ENCODE assay signal across 9 mouse cellular contexts in genomic region chr13:113616751-113617337, GRCm38 (mm10). TPM values are rescaled to one million over a fixed set of nuclear protein-coding genes. Genes with fewer than 3 reads are reported as not detected.
A peak's percentile ranks its signal among the peaks of the same experiment; 100 is the strongest.
DNase-seq lines count a peak whose midpoint lies in the region; ATAC-seq and TF ChIP-seq lines count a peak whose summit lies in the region.
"Had no signal": no experiment of that assay in that cellular context is flagged by ENCODE, and none has a peak within 500 bp of the region (broad histone marks: within the 10 kb centered on the region; RNA-seq: fewer than 3 reads in every experiment).

No protein-coding gene starts in this region.

- DNase-seq in gastrocnemius, adult 2 months: no peak
- DNase-seq in gastrocnemius, postnatal 10 days: no peak
- no peak for DNase-seq in MEL (ENCODE audit: low read depth, low spot score)
- no peak for DNase-seq in forebrain, postnatal 0 days
- DNase-seq in kidney, postnatal 0 days (ENCODE audit: low spot score): no peak
- no peak for DNase-seq in adrenal gland, adult 8-10 months
- DNase-seq in left cerebral cortex, adult 9 months (ENCODE audit: low spot score in 2 of 2): no peak

- no peaks in the 10 kb centered on the region for H3K9me3 ChIP-seq in MEL (replicated peaks; ENCODE audit: insufficient read depth, low read length)
- no peaks in the 10 kb centered on the region for H3K9me3 ChIP-seq in forebrain, postnatal 0 days (ENCODE audit: low read length)
- H3K9me3 ChIP-seq in kidney, postnatal 0 days (replicated peaks; ENCODE audit: low read length): no peaks in the 10 kb centered on the region
- no peaks in the 10 kb centered on the region for H3K9me3 ChIP-seq in neural tube, embryonic 12.5 days

- ATAC-seq in forebrain, postnatal 0 days: no peak
- ATAC-seq in kidney, postnatal 0 days (replicated peaks; ENCODE audit: low FRiP score, low read depth): no peak
- ATAC-seq in neural tube, embryonic 12.5 days (ENCODE audit: low FRiP score, low read depth): no peak

- TF ChIP-seq RAD21 in MEL (IDR thresholded peaks at IDR 0.05; ENCODE audit: low read depth, low read length): no peak

- no peaks in the 10 kb centered on the region for H3K27me3 ChIP-seq in MEL (ENCODE audit: control insufficient read depth in 1 of 2, insufficient read depth in 2 of 2, low read length in 2 of 2)
- no peaks in the 10 kb centered on the region for H3K27me3 ChIP-seq in forebrain, postnatal 0 days (ENCODE audit: insufficient read depth, low read length)
- H3K27me3 ChIP-seq in kidney, postnatal 0 days (ENCODE audit: insufficient read depth, low read length): no peaks in the 10 kb centered on the region
- no peaks in the 10 kb centered on the region for H3K27me3 ChIP-seq in neural tube, embryonic 12.5 days (replicated peaks)
- H3K27me3 ChIP-seq: Patski had no signal

- H3K36me3 ChIP-seq in MEL (ENCODE audit: control insufficient read depth in 1 of 2, insufficient read depth in 2 of 2, low read length in 2 of 2): no peaks in the 10 kb centered on the region; a peak in 1 of 4 replicates
- no peaks in the 10 kb centered on the region for H3K36me3 ChIP-seq in forebrain, postnatal 0 days (ENCODE audit: insufficient read depth)
- no peaks in the 10 kb centered on the region for H3K36me3 ChIP-seq in kidney, postnatal 0 days (ENCODE audit: insufficient read depth, low read length)
- H3K36me3 ChIP-seq in neural tube, embryonic 12.5 days: 0 out of 2 replicates have a peak, but pooled peaks cover 4% of the 10 kb centered on the region

- H3K4me3 ChIP-seq in gastrocnemius, adult 2 months: peak overlapping the region; percentile 78
- H3K4me3 ChIP-seq in MEL (ENCODE audit: control insufficient read depth in 1 of 2, insufficient read depth in 1 of 2, low read depth in 2 of 2, low read length in 2 of 2): peak overlapping the region; percentile 65 to 68
- H3K4me3 ChIP-seq in forebrain, postnatal 0 days (ENCODE audit: low read depth, low read length): peak overlapping the region; percentile 84
- peak overlapping the region; percentile 68 for H3K4me3 ChIP-seq in kidney, postnatal 0 days (replicated peaks; ENCODE audit: low read depth, low read length)
- H3K4me3 ChIP-seq in neural tube, embryonic 12.5 days: peak overlapping the region; percentile 92

- H3K79me2 ChIP-seq in MEL (ENCODE audit: control insufficient read depth, insufficient read depth, low read length, poor library complexity): peaks cover 47% of the 10 kb centered on the region

- no peak for TF ChIP-seq CTCF in gastrocnemius, adult 2 months (IDR thresholded peaks at IDR 0.05)
- TF ChIP-seq CTCF in MEL (IDR thresholded peaks at IDR 0.05 in 2 of 3, conservative IDR thresholded peaks at IDR 0.05 in 1 of 3; ENCODE audit: control insufficient read depth in 1 of 3, insufficient read depth in 1 of 3, low read depth in 2 of 3, low read length in 3 of 3, poor library complexity in 1 of 3, severe bottlenecking in 1 of 3): no peak
- TF ChIP-seq CTCF in forebrain, postnatal 0 days (IDR thresholded peaks at IDR 0.05; ENCODE audit: low read depth): no peak
- no peak for TF ChIP-seq CTCF in kidney, postnatal 0 days (IDR thresholded peaks at IDR 0.05; ENCODE audit: low read depth)

- WGBS in forebrain, postnatal 0 days: 68% methylated on average over 24 of the region's 24 CpGs
- WGBS in kidney, postnatal 0 days: 43% methylated on average over 24 of the region's 24 CpGs
- WGBS in neural tube, embryonic 12.5 days: 71% methylated on average over 24 of the region's 24 CpGs

- TF ChIP-seq POLR2A in MEL (IDR thresholded peaks at IDR 0.05; ENCODE audit: control insufficient read depth in 1 of 2, insufficient read depth in 1 of 2, low read depth in 1 of 2, low read length in 2 of 2, poor library complexity in 1 of 2): no peak

- no peak for TF ChIP-seq EP300 in MEL (IDR thresholded peaks at IDR 0.05; ENCODE audit: low read depth in 1 of 2, low read length in 2 of 2)

- peak overlapping the region; percentile 98 for H3K27ac ChIP-seq in gastrocnemius, adult 2 months
- no peak overlapping the region for H3K27ac ChIP-seq in MEL (ENCODE audit: control insufficient read depth, low read depth, low read length)
- no peak overlapping the region for H3K27ac ChIP-seq in forebrain, postnatal 0 days (ENCODE audit: low read depth, low read length)
- H3K27ac ChIP-seq in kidney, postnatal 0 days: peak overlapping the region; percentile 92
- H3K27ac ChIP-seq in neural tube, embryonic 12.5 days: no peak overlapping the region

- H3K4me2 ChIP-seq in forebrain, postnatal 0 days (ENCODE audit: low read depth): peak overlapping the region; percentile 75
- H3K4me2 ChIP-seq in kidney, postnatal 0 days (ENCODE audit: low read length): peak overlapping the region; percentile 83
- H3K4me2 ChIP-seq in neural tube, embryonic 12.5 days (replicated peaks): peak overlapping the region; percentile 84

- intact Hi-C loops in gastrocnemius, adult 2 months (cut with DNase I): loop anchor here (10.0 kb wide), 1 partner anchor 122 kb away; no protein-coding TSS in a partner anchor

- peak overlapping the region; percentile 17; the same call in 1 of the 2 replicates for H3K9ac ChIP-seq in MEL (ENCODE audit: control insufficient read depth, low read depth, low read length, poor library complexity, severe bottlenecking)
- H3K9ac ChIP-seq in forebrain, postnatal 0 days: peak overlapping the region; percentile 88
- H3K9ac ChIP-seq in kidney, postnatal 0 days (ENCODE audit: low read depth, low read length): peak overlapping the region; percentile 91
- H3K9ac ChIP-seq in neural tube, embryonic 12.5 days: peak overlapping the region; percentile 86

- H3K4me1 ChIP-seq in MEL (ENCODE audit: control insufficient read depth in 1 of 2, insufficient read depth in 2 of 2, low read length in 2 of 2): peaks cover 0 to 16% of the 10 kb centered on the region in 2 experiments; a peak in 2 of 4 replicates
- H3K4me1 ChIP-seq in forebrain, postnatal 0 days (ENCODE audit: insufficient read depth): peaks cover 28% of the 10 kb centered on the region
- peaks cover 37% of the 10 kb centered on the region for H3K4me1 ChIP-seq in kidney, postnatal 0 days (replicated peaks; ENCODE audit: insufficient read depth, low read length)
- peaks cover 56% of the 10 kb centered on the region for H3K4me1 ChIP-seq in neural tube, embryonic 12.5 days

TF ChIP-seq in MEL, 35 proteins besides CTCF, POLR2A, EP300 and RAD21:
- TF ChIP-seq MAZ (IDR thresholded peaks at IDR 0.05; ENCODE audit: low read depth, low read length) (no peak), TAL1 (IDR thresholded peaks at IDR 0.05; ENCODE audit: low read length) (no peak), UBTF (IDR thresholded peaks at IDR 0.05; ENCODE audit: borderline replicate concordance, insufficient read depth, low read depth, low read length) (no peak), CHD2 (IDR thresholded peaks at IDR 0.05; ENCODE audit: low read length) (no peak), ZC3H11A (IDR thresholded peaks at IDR 0.05; ENCODE audit: low read depth, low read length) (no peak), ZKSCAN1 (IDR thresholded peaks at IDR 0.05; ENCODE audit: low read depth, low read length) (no peak), MAX (IDR thresholded peaks at IDR 0.05; ENCODE audit: low read length) (no peak), SMC3 (IDR thresholded peaks at IDR 0.05; ENCODE audit: low read depth, low read length) (no peak)

RNA-seq across cellular contexts. Expression of gene Snx18, which starts 1.5 kb away (rescaled TPM):
- total RNA-seq in gastrocnemius, adult 2 months (2021): 10 to 100 TPM in 1 of 2 experiments, 1 to 10 TPM in 1; 9.2 to 13.6 TPM
- total RNA-seq in gastrocnemius, postnatal 10 days (2021): 10 to 100 TPM; 20.1 to 25.7 TPM
- total RNA-seq in MEL (2012; rRNA removed): 8.0 and 8.7 TPM in 2 replicates
- polyA plus RNA-seq in MEL (2012; ENCODE audit: insufficient read depth in 1 of 2, insufficient read length in 2 of 2, low read depth in 1 of 2, low replicate concordance in 2 of 2, missing spikeins in 1 of 2): 1 to 10 TPM in 1 of 2 experiments, not detected in 1; 7.7 TPM
- total RNA-seq in forebrain, postnatal 0 days (2014; rRNA removed): 30.7 and 35.5 TPM in 2 replicates
- polyA plus RNA-seq in forebrain, postnatal 0 days (2015; fragmentation: Nextera tagmentation; extraction: Ambion mirVana): 9.0 and 10.3 TPM in 2 replicates
- polyA plus RNA-seq in kidney, postnatal 0 days (2015; fragmentation: Nextera tagmentation; extraction: Ambion mirVana): 31.2 and 34.8 TPM in 2 replicates
- 30.7 and 36.2 TPM in 2 replicates for polyA plus RNA-seq in neural tube, embryonic 12.5 days (2016; fragmentation: Nextera tagmentation; extraction: Ambion mirVana)
- total RNA-seq in adrenal gland, adult 8-10 months (2022): 10 to 100 TPM; 23.3 to 29.6 (median 26.4) TPM

RNA-seq across cellular contexts. Expression of gene Hspb3, which starts 46.6 kb away (rescaled TPM):
- 10 to 100 TPM; 45.0 to 51.6 TPM for total RNA-seq in gastrocnemius, adult 2 months (2021)
- total RNA-seq in gastrocnemius, postnatal 10 days (2021): 10 to 100 TPM; 79.1 to 87.3 TPM
- total RNA-seq in MEL (2012; rRNA removed): not detected in 2 replicates
- not detected for polyA plus RNA-seq in MEL (2012; ENCODE audit: insufficient read depth in 1 of 2, insufficient read length in 2 of 2, low read depth in 1 of 2, low replicate concordance in 2 of 2, missing spikeins in 1 of 2)
- 2.0 and 10.5 TPM in 2 replicates for total RNA-seq in forebrain, postnatal 0 days (2014; rRNA removed)
- polyA plus RNA-seq in forebrain, postnatal 0 days (2015; fragmentation: Nextera tagmentation; extraction: Ambion mirVana): 3.0 and 12.2 TPM in 2 replicates
- polyA plus RNA-seq in kidney, postnatal 0 days (2015; fragmentation: Nextera tagmentation; extraction: Ambion mirVana): not detected in 2 replicates
- polyA plus RNA-seq in neural tube, embryonic 12.5 days (2016; fragmentation: Nextera tagmentation; extraction: Ambion mirVana): 1.0 and 1.5 TPM in 2 replicates
- total RNA-seq in adrenal gland, adult 8-10 months (2022): not detected
- polyA plus RNA-seq: Patski had no signal

Comparison
In these comparisons a context has a peak if more than half of its experiments do, and no peak if none do; other contexts are left out.
1. H3K27ac ChIP-seq: peak in gastrocnemius, adult 2 months (single experiment) and kidney, postnatal 0 days (single experiment); none in MEL (single experiment), forebrain, postnatal 0 days (single experiment) and neural tube, embryonic 12.5 days (single experiment).
2. H3K9ac ChIP-seq: peak in every context shown above with its lines; median percentile 91 in kidney, postnatal 0 days; 88 in forebrain, postnatal 0 days; 86 in neural tube, embryonic 12.5 days; 17 in MEL.
3. Peak in every context shown above with its lines, with median percentiles within 50 percentile points of each other: H3K4me3 ChIP-seq and H3K4me2 ChIP-seq.